Mouse (Mus musculus) brain, embryonic 14.5 days (tissue): ENCODE measurements at regions not wholly inside any gene's neighbourhood (a gene's known extent, or its start where the extent isn't known, plus 50 kb on each side); places are given as distances from the start of the nearest gene placed in this dataset.
"Not testable (repeated sequence)": the region's sequence is repeated elsewhere in the genome, so short reads cannot be mapped to it uniquely, and the experiment has no call there.

ENCODE experiments used
- DNase-seq: peaks from one replicate; pipeline ENCODE4 v3.0.0-alpha.2; 2011; ENCODE audit warnings: low read depth
- CTCF ChIP-seq: fragments of 200-500 bp; IDR thresholded peaks from 2 replicates; pipeline ENCODE4 v1.5.1; 2012; ENCODE audit warnings: inconsistent platforms, mild to moderate bottlenecking, moderate library complexity, borderline replicate concordance; ENCODE audit not compliant: insufficient read depth, insufficient read length; ENCODE audit errors: extremely low read depth
- POLR2A ChIP-seq: fragments of 200-500 bp; IDR thresholded peaks from 2 replicates; pipeline ENCODE4 v1.6.1; 2012; ENCODE audit warnings: mild to moderate bottlenecking, inconsistent platforms, borderline replicate concordance; ENCODE audit not compliant: poor library complexity, insufficient read depth, insufficient read length, severe bottlenecking; ENCODE audit errors: extremely low read depth

DNA sequence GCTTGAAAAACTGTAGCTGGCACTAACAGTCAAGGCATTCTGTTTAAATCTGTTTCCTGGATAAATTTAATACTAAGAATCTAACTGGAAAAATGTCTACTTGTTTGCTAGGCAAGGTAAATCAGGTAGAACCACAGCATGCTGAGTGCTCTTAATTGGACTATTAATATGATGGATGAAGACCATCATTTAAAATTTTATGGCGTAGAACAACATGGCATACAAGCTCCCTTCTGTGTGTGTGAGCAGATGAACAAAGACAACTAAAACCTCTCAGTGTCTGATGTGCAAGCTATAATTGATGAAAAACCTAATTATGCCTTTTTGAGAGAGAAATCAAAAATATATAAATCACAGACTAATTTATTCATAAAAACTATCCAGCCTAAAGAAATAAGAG lies 705.7 kb upstream of the Cobl start:
- TF ChIP-seq POLR2A (no peak), CTCF (no peak)
- no peak for DNase-seq

DNA sequence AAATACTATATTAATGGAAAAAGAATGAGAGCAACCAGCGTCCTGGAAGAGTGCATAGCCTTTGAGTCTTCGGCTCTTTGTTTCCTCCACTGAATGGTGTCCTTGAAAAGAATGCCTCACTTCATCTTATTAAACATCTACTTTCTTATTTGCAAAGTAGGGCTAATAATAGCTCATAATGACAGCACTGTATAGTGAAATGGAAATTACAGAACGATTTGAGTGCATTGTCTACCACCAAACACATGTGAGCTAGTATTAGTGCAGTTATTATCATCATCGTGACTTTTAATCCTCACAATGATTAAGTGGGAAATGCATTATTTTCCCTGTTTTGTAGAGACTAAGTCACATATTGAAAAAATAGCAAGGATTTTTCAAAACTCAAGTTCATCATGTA lies 687.1 kb upstream of the Cobl start:
- peak; percentile 33 for DNase-seq
- TF ChIP-seq POLR2A (no peak), CTCF (no peak)

DNA sequence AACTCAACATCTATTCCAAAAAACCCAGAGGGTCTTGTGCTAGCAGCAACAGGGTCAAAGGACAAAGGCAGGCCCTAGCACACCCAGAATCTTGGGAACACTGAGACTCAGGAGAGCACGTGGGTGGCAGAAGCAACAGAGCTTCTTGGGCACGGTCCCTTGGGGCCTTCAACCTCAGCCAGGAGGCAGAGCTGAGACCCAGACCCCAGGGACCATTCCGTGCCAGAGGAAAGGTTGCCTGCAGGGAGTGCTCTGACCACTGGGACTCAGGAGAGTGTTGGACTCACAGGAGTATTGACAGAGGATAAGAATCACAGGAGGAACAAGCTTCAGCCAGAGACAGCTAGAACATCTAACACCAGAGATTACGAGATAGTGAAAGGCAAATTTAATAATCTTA lies 678.0 kb upstream of the Cobl start:
- DNase-seq = not testable (repeated sequence)

DNA sequence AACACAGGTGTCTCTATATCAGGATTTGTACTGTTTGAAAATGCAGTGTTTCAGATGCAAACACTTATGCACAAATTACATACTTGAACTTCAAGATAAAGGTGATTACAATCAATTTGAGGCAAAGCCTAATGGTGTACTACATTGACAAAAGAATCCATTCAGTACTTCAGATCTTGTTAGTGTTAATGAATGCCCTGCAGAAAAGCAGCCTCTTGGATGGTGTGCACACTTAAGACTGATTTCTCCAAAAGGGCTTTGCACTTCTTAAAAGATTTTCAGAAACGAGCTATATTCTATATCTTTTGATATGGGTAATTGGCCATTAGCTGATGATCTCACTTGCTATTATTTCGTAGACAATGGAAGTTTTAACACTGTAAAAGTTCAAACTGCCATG lies 662.0 kb upstream of the Cobl start:
- TF ChIP-seq CTCF = no peak
- no peak for TF ChIP-seq POLR2A
- peak; percentile 61 for DNase-seq

DNA sequence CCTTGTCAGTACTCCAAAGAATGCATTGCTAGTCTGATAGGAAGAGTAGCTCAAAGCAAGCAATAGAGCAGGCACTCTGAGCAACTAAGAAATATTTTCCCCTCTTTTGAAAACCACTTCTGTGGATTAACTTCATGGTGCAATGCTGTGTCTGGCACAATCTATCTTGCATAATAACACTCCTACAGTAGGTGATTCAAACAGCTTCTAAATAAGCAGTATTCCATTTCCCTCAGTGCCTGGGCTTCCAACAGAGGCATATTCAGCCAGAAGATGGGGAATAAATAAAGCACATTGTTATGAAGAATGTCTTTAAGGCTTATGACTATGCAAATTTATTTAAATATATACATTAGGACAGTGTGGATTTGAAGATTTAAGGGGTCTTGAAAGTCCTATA lies 647.7 kb upstream of the Cobl start:
- TF ChIP-seq CTCF (no peak), POLR2A (no peak)

More for the DNA sequence above, 647.7 kb upstream of the Cobl start:
- peak; percentile 20 for DNase-seq
